Mouse (Mus musculus) lung, adult 2 months (tissue): ENCODE data around the gene Tmem106b.

Experiments used
- CTCF ChIP-seq: fragments of 200-500 bp; IDR thresholded peaks from 2 replicates; pipeline ENCODE4 v1.5.1; 2011; ENCODE audit warnings: mild to moderate bottlenecking, low read length, control low read depth; ENCODE audit not compliant: insufficient read depth
- POLR2A ChIP-seq: fragments of 200-500 bp; IDR thresholded peaks from 2 replicates; pipeline ENCODE4 v1.6.1; 2011; ENCODE audit warnings: low read depth, mild to moderate bottlenecking, control low read depth, low read length, borderline replicate concordance; ENCODE audit errors: extremely low read depth

GRCm38 (mm10) chr6:13030558-13030957 is 39.0 kb upstream of the Tmem106b start:
- TF ChIP-seq POLR2A (no peak), CTCF (no peak)
